Mouse (Mus musculus): ENCODE results near the gene Gclm.

Gclm gene

DNA sequence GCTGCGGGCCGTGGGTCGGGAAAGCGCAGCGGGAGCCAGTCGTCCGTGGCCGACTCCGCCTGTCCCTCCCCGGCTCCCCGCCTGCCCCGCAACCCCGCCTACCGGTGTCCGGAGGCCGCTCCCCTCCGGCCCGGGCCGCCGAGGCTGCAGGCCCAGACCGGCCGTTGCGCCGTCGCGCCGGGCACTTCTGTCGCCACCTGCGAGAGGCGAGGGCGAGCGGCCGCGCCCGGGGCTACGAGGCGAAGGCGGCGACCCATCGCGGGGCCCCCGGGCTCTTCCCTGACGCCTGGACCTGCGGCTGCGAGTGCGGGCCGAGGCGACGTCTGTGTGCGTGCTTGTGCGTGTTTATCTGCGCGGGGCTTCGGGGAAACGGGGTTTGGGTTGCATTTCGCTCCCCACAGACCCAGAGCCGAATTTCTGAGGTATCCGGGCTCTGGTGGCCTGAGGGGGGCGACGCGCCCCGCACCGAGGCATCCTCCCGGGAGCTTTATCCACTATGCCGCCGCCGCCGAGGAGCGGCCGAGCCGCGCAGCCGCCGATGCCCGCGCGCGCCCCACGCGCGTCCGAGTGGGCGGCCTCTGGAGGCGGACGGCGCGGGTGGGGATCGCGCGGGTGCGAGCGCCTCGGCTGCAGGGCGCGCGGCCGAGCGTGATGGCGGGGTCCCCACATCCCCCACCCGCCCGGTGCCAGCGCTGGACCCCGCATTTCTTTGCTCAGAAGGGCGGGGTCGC is 48.0 kb downstream of the Gclm start:
- peak; percentile 77 for DNase-seq

GRCm38 (mm10) chr3:122293954-122294850 is 48.8 kb downstream of the Gclm start, which contains the start of gene Bcar3:
Gene Bcar3 (plus strand): TSS chr3:122294136.
- DNase-seq: peak; percentile 89

DNA sequence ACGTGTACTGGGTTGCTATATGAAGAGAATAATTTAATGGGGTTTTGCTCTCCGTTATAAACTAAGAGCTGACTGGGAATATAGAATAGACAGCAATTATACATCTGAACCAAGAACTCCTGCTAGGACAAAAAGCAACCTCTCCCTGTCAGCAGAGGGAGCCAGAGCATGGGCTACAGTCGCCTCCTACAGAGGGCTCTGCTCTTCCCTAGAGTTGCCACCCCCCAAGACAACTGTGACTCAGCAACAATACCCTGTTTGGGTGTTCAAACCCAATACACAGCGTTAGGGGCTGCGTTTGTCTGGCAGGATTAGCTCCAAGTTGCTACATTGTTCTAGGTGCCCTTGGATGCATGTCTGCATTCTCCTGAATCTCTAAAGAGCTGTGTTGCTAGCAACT is 50.2 kb downstream of the Gclm start:
- DNase-seq: no peak

DNA sequence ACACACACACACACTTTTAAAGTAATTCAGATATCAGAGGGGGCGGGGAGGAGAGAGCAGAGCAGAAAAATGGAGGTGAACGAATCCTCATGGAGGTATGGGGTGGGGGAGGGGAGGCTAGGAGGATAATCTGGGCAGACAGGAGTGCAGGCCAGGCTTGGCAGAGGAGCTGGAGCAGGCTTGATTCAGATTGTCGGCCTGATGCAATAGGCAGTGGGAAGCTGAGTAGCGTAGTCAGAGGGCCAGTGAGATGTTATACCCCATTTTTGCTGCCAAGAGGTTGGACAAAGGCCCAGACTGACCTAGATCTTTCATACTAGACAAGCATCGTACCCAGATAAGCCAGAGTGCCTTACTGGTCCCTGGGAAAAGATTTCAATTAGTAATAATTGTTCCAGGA is 51.6 kb downstream of the Gclm start:
- DNase-seq: no peak

GRCm38 (mm10) chr3:122300983-122301919 is 55.9 kb downstream of the Gclm start:
- DNase-seq: no peak

GRCm38 (mm10) chr3:122304560-122304959 is 59.2 kb downstream of the Gclm start:
- DNase-seq: no peak

DNA sequence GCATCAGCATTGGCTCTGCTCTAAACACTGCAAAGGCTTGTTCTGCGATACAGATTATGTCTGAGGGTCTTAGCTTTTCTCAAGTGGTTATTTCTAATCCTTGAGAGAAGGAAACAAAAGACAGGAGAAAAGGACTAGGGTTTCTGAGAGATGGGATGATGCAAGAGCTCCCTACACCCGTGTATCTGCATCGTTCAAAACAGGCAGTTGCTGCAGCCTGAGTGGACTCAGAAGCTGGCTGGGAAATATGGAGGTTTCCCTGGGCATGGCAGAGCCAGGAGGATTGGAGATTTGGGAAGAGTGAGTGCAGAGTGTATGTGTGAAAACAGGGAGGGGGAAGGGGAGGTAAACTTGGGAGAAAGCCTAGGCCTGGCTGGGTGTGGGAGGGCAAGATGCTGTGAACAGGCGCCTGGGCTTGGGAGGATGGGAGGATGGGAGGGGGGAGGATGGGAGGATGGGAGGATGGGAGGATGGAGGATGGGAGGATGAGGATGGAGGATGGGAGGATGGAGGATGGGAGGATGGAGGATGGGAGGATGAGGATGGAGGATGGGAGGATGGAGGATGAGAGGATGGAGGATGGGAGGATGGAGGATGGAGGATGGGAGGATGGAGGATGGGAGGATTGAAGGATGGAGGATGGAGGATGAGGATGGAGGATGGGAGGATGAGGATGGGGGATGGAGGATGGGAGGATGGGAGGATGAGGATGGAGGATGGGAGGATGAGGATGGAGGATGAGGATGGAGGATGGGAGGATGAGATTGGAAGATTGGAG is 62.7 kb downstream of the Gclm start:
- no peak for DNase-seq

GRCm38 (mm10) chr3:122308981-122309380 is 63.6 kb downstream of the Gclm start:
- DNase-seq: no peak

- peak; percentile 87 for DNase-seq
Measured at GRCm38 (mm10) chr3:122312078-122312477, 66.7 kb downstream of the Gclm start.

- no peak for DNase-seq
Measured at GRCm38 (mm10) chr3:122312936-122313629, 67.7 kb downstream of the Gclm start.

DNA sequence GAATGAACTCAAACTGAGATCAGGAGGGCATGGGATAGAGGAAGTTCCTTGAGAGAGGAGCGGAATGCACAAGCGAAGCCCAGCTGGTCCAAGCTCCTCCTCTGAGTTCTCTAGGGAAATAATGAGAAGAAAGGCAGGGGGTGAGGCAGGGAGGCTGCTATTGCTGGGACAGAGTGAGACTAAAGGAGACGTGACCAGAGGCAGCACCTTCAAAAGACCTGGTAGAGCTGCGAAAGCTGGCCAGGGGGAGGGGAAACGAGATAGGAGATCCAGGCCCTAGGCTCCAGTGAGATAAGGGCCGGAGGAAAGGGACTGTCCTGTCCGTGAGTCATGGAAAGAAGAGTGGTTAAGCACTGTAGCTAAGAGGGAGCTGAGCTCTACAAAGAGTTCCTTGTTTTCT is 68.6 kb downstream of the Gclm start:
- DNase-seq: no peak

GRCm38 (mm10) chr3:122316621-122317020 is 71.3 kb downstream of the Gclm start:
- DNase-seq: no peak

DNA sequence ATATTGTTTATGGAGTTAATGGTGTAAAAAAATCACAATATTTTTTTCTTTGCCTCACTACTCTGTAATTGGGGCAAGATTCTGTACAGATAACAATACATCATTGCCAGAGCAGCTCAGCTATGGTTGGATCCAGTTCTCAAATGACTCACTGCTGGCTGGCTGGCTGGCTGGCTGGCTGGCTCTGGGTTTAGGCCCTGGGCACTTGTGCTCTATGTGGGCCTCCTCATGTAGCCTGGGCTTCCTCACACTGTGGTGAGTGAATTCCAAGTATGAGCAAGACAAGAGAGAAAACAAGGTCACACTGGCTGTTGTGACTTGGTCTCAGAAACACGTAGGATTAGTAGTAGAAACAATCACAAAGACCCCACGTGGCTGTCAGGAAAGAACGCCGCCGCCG is 72.0 kb downstream of the Gclm start:
- DNase-seq: no peak
